Mouse (Mus musculus): ENCODE data around the gene Gm10130. TPM values are rescaled to one million over a fixed set of nuclear protein-coding genes. Genes with fewer than 3 reads are reported as not detected.
"Not testable (repeated sequence)": the region's sequence is repeated elsewhere in the genome, so short reads cannot be mapped to it uniquely, and the experiment has no call there.

The Gm10130 gene
- total RNA-seq, 2 experiments from 2014 or later: 2.6 TPM; not detected in 1

GRCm38 (mm10) chr2:150390198-150390597, 66.7 kb downstream of the Gm10130 start:
- DNase-seq (ENCODE audit: extremely low spot score in 1 of 2, low spot score in 2 of 2): no peak
- no peak for TF ChIP-seq CTCF (IDR thresholded peaks at IDR 0.05)
- no peak overlapping the region for H3K4me3 ChIP-seq
- intact Hi-C loops (cut with DNase I): no loop called here
- no peak overlapping the region for H3K27ac ChIP-seq

- intact Hi-C loops (cut with DNase I); H3K27ac ChIP-seq; DNase-seq (ENCODE audit: extremely low spot score in 1 of 2, low spot score in 2 of 2); H3K4me3 ChIP-seq: not testable (repeated sequence)
Measured at GRCm38 (mm10) chr2:150412146-150412545, 88.6 kb downstream of the Gm10130 start.

Other genes with a start within 250 kb of the Gm10130 start
- gene Zfp120, start 187.0 kb upstream of the Gm10130 start, total RNA-seq (2021): 10 to 100 TPM; 10.7 to 11.0 TPM
- not detected for gene Gm10770, start 144.0 kb upstream of the Gm10130 start, total RNA-seq (2021)
- not detected for gene Gm14139, start 141.9 kb upstream of the Gm10130 start, total RNA-seq (2021)
- 1 to 10 TPM; 9.6 to 9.7 TPM for gene Zfp937, start 105.6 kb upstream of the Gm10130 start, total RNA-seq (2021)
- 1 to 10 TPM; 6.5 to 7.9 TPM for gene Gm21994, start 68.1 kb upstream of the Gm10130 start, total RNA-seq (2021)
- under 1 TPM; 0.32 to 0.37 TPM for gene Gm14124, start 66.2 kb upstream of the Gm10130 start, total RNA-seq (2021)
- gene 3300002I08Rik, start 39.1 kb downstream of the Gm10130 start, total RNA-seq (2021): 1 to 10 TPM; 8.4 to 9.2 TPM
- 1 to 10 TPM; 6.4 to 8.3 TPM for gene Zfp442, start 127.8 kb downstream of the Gm10130 start, total RNA-seq (2021)
- under 1 TPM in 1 of 2 experiments, not detected in 1; 0.23 TPM for gene Zfp345, start 161.4 kb downstream of the Gm10130 start, total RNA-seq (2021)
- gene Cst7, start 246.7 kb downstream of the Gm10130 start, total RNA-seq (2021): not detected